Mouse (Mus musculus): ENCODE results near the gene Il5. TPM values are rescaled to one million over a fixed set of nuclear protein-coding genes. Genes with fewer than 3 reads are reported as not detected.

Gene Il5
- total RNA-seq, 2 experiments from 2014 or later: not detected

GRCm38 (mm10) chr11:53768422-53769184 is 48.0 kb downstream of the Il5 start:
- DNase-seq (ENCODE audit: low spot score in 2 of 2): no peak
- Histone ChIP-seq H3K4me3 (no peak overlapping the region), H3K27ac (no peak overlapping the region)
- TF ChIP-seq CTCF (conservative IDR thresholded peaks at IDR 0.05): no peak

- no peak for DNase-seq (ENCODE audit: low spot score in 2 of 2)
- no peak for TF ChIP-seq CTCF (conservative IDR thresholded peaks at IDR 0.05)
- Histone ChIP-seq H3K4me3 (peak overlapping the region; percentile 83), H3K27ac (peak overlapping the region; percentile 78; the same call in 1 of the 2 replicates)
Observed at GRCm38 (mm10) chr11:53769185-53769576, 48.6 kb downstream of the Il5 start.

GRCm38 (mm10) chr11:53769760-53770124 is 49.1 kb downstream of the Il5 start, which contains the start of gene Irf1:
Irf1 (plus strand) TSS chr11:53770014.
- Histone ChIP-seq H3K27ac (peak within 1 kb of the TSS; percentile 91), H3K4me3 (peak within 1 kb of the TSS; percentile 83)
- TF ChIP-seq CTCF (conservative IDR thresholded peaks at IDR 0.05): no peak
- DNase-seq (ENCODE audit: low spot score in 2 of 2): peak; percentile 83 to 86

- peak overlapping the region; percentile 91 for H3K27ac ChIP-seq
- peak; percentile 38 to 55 for DNase-seq (ENCODE audit: low spot score in 2 of 2)
- TF ChIP-seq CTCF (conservative IDR thresholded peaks at IDR 0.05): peak; percentile 18; the same call in 1 of the 2 replicates
- H3K4me3 ChIP-seq: peak overlapping the region; percentile 83
Observed at GRCm38 (mm10) chr11:53770125-53770791, 49.7 kb downstream of the Il5 start.

- no peak for TF ChIP-seq CTCF (conservative IDR thresholded peaks at IDR 0.05)
- no peak for DNase-seq (ENCODE audit: low spot score in 2 of 2)
- Histone ChIP-seq H3K27ac (no peak overlapping the region), H3K4me3 (peak overlapping the region; percentile 83)
Observed at GRCm38 (mm10) chr11:53771001-53771744, 50.6 kb downstream of the Il5 start.

DNA sequence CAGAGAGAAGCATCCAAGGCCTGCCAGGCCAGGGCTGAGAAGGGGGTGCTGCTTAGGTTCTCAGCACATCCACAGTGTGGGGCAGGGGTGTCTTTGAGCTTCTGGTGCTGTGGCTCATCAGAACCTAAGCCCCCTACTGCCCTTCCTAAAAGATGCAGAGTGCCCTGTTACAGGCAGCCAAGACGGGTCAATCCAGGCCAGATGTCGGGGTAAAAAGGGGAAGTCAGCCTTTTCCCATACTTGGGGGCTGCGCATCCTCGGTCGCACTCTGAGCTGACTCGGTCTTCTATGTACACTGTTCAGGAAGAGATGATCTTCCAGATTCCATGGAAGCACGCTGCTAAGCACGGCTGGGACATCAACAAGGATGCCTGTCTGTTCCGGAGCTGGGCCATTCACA is 51.9 kb downstream of the Il5 start:
- TF ChIP-seq CTCF (conservative IDR thresholded peaks at IDR 0.05): no peak
- Histone ChIP-seq H3K4me3 (no peak overlapping the region), H3K27ac (no peak overlapping the region)

GRCm38 (mm10) chr11:53773087-53773486 is 52.5 kb downstream of the Il5 start, which contains the start of gene Gm17334:
Gm17334 (minus strand) TSS chr11:53773187.
- TF ChIP-seq CTCF (conservative IDR thresholded peaks at IDR 0.05): no peak
- Histone ChIP-seq H3K4me3 (no peak within 1 kb of the TSS), H3K27ac (no peak within 1 kb of the TSS)
- no peak for DNase-seq (ENCODE audit: low spot score in 2 of 2)

More for the DNA sequence above, 51.9 kb downstream of the Il5 start:
- DNase-seq (ENCODE audit: low spot score in 2 of 2): no peak

- H3K4me3 ChIP-seq: no peak overlapping the region
- no peak for TF ChIP-seq CTCF (conservative IDR thresholded peaks at IDR 0.05)
- no peak overlapping the region for H3K27ac ChIP-seq
- no peak for DNase-seq (ENCODE audit: low spot score in 2 of 2)
Observed at GRCm38 (mm10) chr11:53773641-53774360, 53.2 kb downstream of the Il5 start.

Small RNA genes within 50 kb of the gene (microRNA-seq; reads per million reads assigned to microRNA genes)
- 0 reads per million in 2 experiments for gene Mir7671

Other genes starting within 250 kb of the Il5 start
- 1 to 10 TPM; 2.5 to 3.4 TPM for gene Gm9945, start 240.6 kb upstream of the Il5 start, total RNA-seq (2021)
- gene Sowaha, start 240.5 kb upstream of the Il5 start, total RNA-seq (2021): 100 to 1,000 TPM; 137 to 142 TPM
- gene Sept8, start 201.5 kb upstream of the Il5 start, total RNA-seq (2021): 100 to 1,000 TPM; 240 to 254 TPM
- gene Kif3a, start 153.4 kb upstream of the Il5 start, total RNA-seq (2021): 100 to 1,000 TPM; 130 to 133 TPM
- gene Il4, start 102.1 kb upstream of the Il5 start, total RNA-seq (2021): not detected
- gene Il13, start 86.1 kb upstream of the Il5 start, total RNA-seq (2021): not detected
- 10 to 100 TPM; 13.0 to 13.7 TPM for gene Rad50, start 13.5 kb upstream of the Il5 start, total RNA-seq (2021)
- 10 to 100 TPM in 1 of 2 experiments, 1 to 10 TPM in 1; 9.0 to 12.4 TPM for gene Irf1, start 49.2 kb downstream of the Il5 start, total RNA-seq (2021)
- 1 to 10 TPM; 1.1 to 1.6 TPM for gene Gm17334, start 52.4 kb downstream of the Il5 start, total RNA-seq (2021)
- 1 to 10 TPM; 8.5 to 8.9 TPM for gene Gm12216, start 138.5 kb downstream of the Il5 start, total RNA-seq (2021)
- 10 to 100 TPM; 10.7 to 12.4 TPM for gene Slc22a5, start 170.9 kb downstream of the Il5 start, total RNA-seq (2021)

Data from layer of hippocampus, adult 2 months (tissue).